Mouse (Mus musculus) hindbrain, embryonic 14.5 days (tissue): ENCODE results near the gene Rfx8. TPM values are rescaled to one million over a fixed set of nuclear protein-coding genes. Genes with fewer than 3 reads are reported as not detected.
A peak's percentile ranks its signal among the peaks of the same experiment; 100 is the strongest.

ENCODE experiments used
- ATAC-seq: fragments of 200-750 bp; cut with Nextera tagmentation; 2 replicates; pipeline ENCODE4 v1.8.0; 2017; ENCODE audit warnings: moderate number of reproducible peaks, mild to moderate bottlenecking, moderate TSS enrichment, moderate library complexity; ENCODE audit not compliant: low FRiP score
- DNase-seq: peaks from one replicate; pipeline ENCODE4 v3.0.0-alpha.2; 2015; ENCODE audit warnings: low spot score
- H3K27ac ChIP-seq: fragments of 300-500 bp; sonication (generic); 2 replicates; pipeline ENCODE4 v1.5.1; 2014; ENCODE audit warnings: mild to moderate bottlenecking, moderate library complexity
- H3K27me3 ChIP-seq: fragments of 300-500 bp; sonication (generic); 2 replicates; pipeline ENCODE4 v1.6.1; 2014; ENCODE audit warnings: mild to moderate bottlenecking, low read length, mixed read lengths; ENCODE audit not compliant: control insufficient read depth, insufficient read depth
- H3K36me3 ChIP-seq: fragments of 300-500 bp; sonication (generic); replicated peaks from 2 replicates; pipeline ENCODE4 v1.6.1; 2014; ENCODE audit not compliant: control insufficient read depth, insufficient read depth
- H3K4me1 ChIP-seq: fragments of 300-500 bp; sonication (generic); replicated peaks from 2 replicates; pipeline ENCODE4 v1.6.1; 2014; ENCODE audit warnings: antibody characterized with exemption, low read length, mixed read lengths; ENCODE audit not compliant: control insufficient read depth, insufficient read depth
- H3K4me2 ChIP-seq: fragments of 300-500 bp; sonication (generic); replicated peaks from 2 replicates; pipeline ENCODE4 v1.6.1; 2014; ENCODE audit warnings: mild to moderate bottlenecking, moderate library complexity
- H3K4me3 ChIP-seq: fragments of 300-500 bp; sonication (generic); replicated peaks from 2 replicates; pipeline ENCODE4 v1.5.1; 2014; ENCODE audit warnings: mild to moderate bottlenecking, low read length
- H3K9ac ChIP-seq: fragments of 300-500 bp; sonication (generic); 2 replicates; pipeline ENCODE4 v1.6.1; 2014
- H3K9me3 ChIP-seq: fragments of 300-500 bp; sonication (generic); 2 replicates; pipeline ENCODE4 v1.6.1; 2016; ENCODE audit warnings: low read length; ENCODE audit not compliant: control insufficient read depth
- WGBS: fragments of 180-500 bp; shearing (Covaris S2); extraction: QIAGEN DNeasy Blood & Tissue Kit; methylation state at CpG from one replicate; pipeline ENCODE4 v1.1.7; 2014; 5-methylcytosine and 5-hydroxymethylcytosine counted together
- polyA plus RNA-seq: library from polyadenylated mRNA; unstranded; fragments of >200 nt; fragmentation: Nextera tagmentation; extraction: Ambion mirVana; gene quantifications from 2 replicates; pipeline ENCODE4 v1.2.1, GENCODE M21; 2014

Gene Rfx8
- polyA plus RNA-seq, 1 experiment from 2014 or later, result 0.40 TPM

GRCm38 (mm10) chr1:39758244-39758643 lies 37.4 kb upstream of the Rfx8 start:
- WGBS, result 76% methylated on average over 9 of the region's 9 CpGs
- Histone ChIP-seq H3K27me3 (no peaks in the 10 kb centered on the region), H3K9ac (no peak overlapping the region), H3K4me3 (no peak overlapping the region), H3K27ac (no peak overlapping the region), H3K4me2 (no peak overlapping the region), H3K36me3 (no peaks in the 10 kb centered on the region), H3K9me3 (no peaks in the 10 kb centered on the region), H3K4me1 (peaks cover 12% of the 10 kb centered on the region; the same call in 1 of the 2 replicates)
- no peak for ATAC-seq
- no peak for DNase-seq

DNA sequence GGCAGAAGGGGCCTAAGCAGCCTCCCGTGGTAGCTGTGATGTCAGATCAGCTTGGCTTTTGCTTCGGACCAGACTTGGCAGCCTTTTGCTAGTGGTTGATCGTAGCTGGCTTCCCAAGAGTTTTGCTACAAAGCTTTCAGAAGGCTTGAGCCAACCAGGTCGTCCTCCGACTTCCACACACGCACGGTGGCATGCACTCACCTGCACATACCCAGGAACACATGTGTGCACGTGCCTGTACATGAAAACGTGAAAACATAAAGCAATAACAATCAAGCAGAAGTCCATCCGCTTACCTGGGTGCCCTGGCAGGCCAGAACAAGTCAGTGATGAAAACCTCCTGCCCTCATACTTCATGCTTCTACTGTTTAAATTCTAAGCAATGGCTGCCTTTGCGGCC lies 36.2 kb upstream of the Rfx8 start:
- Histone ChIP-seq H3K4me2 (no peak overlapping the region), H3K4me3 (no peak overlapping the region), H3K27me3 (no peaks in the 10 kb centered on the region), H3K9me3 (no peaks in the 10 kb centered on the region), H3K36me3 (no peaks in the 10 kb centered on the region), H3K27ac (no peak overlapping the region), H3K4me1 (peaks cover 7% of the 10 kb centered on the region; the same call in 1 of the 2 replicates), H3K9ac (no peak overlapping the region)
- ATAC-seq, result no peak
- 86% methylated on average over 11 of the region's 11 CpGs for WGBS
- DNase-seq, result no peak

GRCm38 (mm10) chr1:39754224-39754957 lies 33.6 kb upstream of the Rfx8 start:
- no peak overlapping the region for H3K27ac ChIP-seq
- H3K4me2 ChIP-seq, result no peak overlapping the region
- H3K9me3 ChIP-seq, result no peaks in the 10 kb centered on the region
- H3K27me3 ChIP-seq, result no peaks in the 10 kb centered on the region
- no peak for ATAC-seq
- no peak overlapping the region for H3K9ac ChIP-seq
- H3K4me1 ChIP-seq, result 0 out of 2 replicates have a peak, but pooled peaks cover under 1% of the 10 kb centered on the region
- DNase-seq, result no peak
- WGBS, result 82% methylated on average over 13 of the region's 13 CpGs
- H3K36me3 ChIP-seq, result no peaks in the 10 kb centered on the region
- H3K4me3 ChIP-seq, result no peak overlapping the region

GRCm38 (mm10) chr1:39751537-39751936 lies 30.7 kb upstream of the Rfx8 start:
- Histone ChIP-seq H3K27ac (no peak overlapping the region), H3K9ac (no peak overlapping the region), H3K27me3 (no peaks in the 10 kb centered on the region), H3K4me3 (no peak overlapping the region), H3K4me2 (no peak overlapping the region), H3K4me1 (peaks cover 7% of the 10 kb centered on the region; the same call in 1 of the 2 replicates), H3K36me3 (no peaks in the 10 kb centered on the region), H3K9me3 (no peaks in the 10 kb centered on the region)
- DNase-seq (no peak), ATAC-seq (no peak)
- WGBS, result 90% methylated on average over 6 of the region's 6 CpGs

- Histone ChIP-seq H3K9ac (no peak overlapping the region), H3K4me1 (peaks cover 7% of the 10 kb centered on the region; the same call in 1 of the 2 replicates), H3K36me3 (no peaks in the 10 kb centered on the region), H3K9me3 (no peaks in the 10 kb centered on the region), H3K27ac (no peak overlapping the region), H3K27me3 (no peaks in the 10 kb centered on the region), H3K4me2 (no peak overlapping the region), H3K4me3 (no peak overlapping the region)
- ATAC-seq, result 0 out of 2 replicates have a peak, but pooled peaks have one; percentile 59
- WGBS, result 17% methylated on average over 3 of the region's 3 CpGs
- no peak for DNase-seq
Observed at GRCm38 (mm10) chr1:39749664-39750063, 28.9 kb upstream of the Rfx8 start.

DNA sequence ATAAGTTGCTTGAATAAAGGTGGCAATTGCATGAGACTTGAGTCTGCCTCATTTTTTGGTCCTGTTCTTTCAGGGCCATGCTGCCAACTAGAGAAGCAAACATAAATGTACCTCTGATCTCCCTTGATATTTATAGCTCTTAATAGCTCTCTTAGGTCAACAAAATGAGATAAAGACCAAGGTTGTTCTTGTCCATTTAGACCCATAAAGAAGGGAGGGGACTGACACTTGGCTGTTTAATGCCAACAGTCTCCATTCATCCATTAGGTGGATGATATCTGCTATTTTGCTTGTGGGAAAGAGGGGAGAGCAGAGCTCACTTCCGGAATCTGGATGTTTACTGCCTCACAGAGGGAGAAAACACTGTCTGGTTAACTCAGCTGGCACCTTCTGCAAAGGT lies 28.4 kb upstream of the Rfx8 start:
- Histone ChIP-seq H3K9me3 (no peaks in the 10 kb centered on the region), H3K36me3 (no peaks in the 10 kb centered on the region), H3K27me3 (no peaks in the 10 kb centered on the region), H3K27ac (no peak overlapping the region), H3K9ac (no peak overlapping the region), H3K4me1 (peaks cover 7% of the 10 kb centered on the region; the same call in 1 of the 2 replicates), H3K4me3 (no peak overlapping the region), H3K4me2 (no peak overlapping the region)
- no peak for DNase-seq
- 72% methylated on average over 1 of the region's 1 CpGs for WGBS
- no peak for ATAC-seq

GRCm38 (mm10) chr1:39748666-39749065 lies 27.9 kb upstream of the Rfx8 start:
- Histone ChIP-seq H3K9me3 (no peaks in the 10 kb centered on the region), H3K9ac (no peak overlapping the region), H3K27ac (no peak overlapping the region), H3K4me2 (no peak overlapping the region), H3K27me3 (no peaks in the 10 kb centered on the region), H3K36me3 (no peaks in the 10 kb centered on the region), H3K4me3 (no peak overlapping the region), H3K4me1 (peaks cover 7% of the 10 kb centered on the region; the same call in 1 of the 2 replicates)
- no peak for DNase-seq
- WGBS, result 76% methylated on average over 6 of the region's 6 CpGs
- no peak for ATAC-seq

DNA sequence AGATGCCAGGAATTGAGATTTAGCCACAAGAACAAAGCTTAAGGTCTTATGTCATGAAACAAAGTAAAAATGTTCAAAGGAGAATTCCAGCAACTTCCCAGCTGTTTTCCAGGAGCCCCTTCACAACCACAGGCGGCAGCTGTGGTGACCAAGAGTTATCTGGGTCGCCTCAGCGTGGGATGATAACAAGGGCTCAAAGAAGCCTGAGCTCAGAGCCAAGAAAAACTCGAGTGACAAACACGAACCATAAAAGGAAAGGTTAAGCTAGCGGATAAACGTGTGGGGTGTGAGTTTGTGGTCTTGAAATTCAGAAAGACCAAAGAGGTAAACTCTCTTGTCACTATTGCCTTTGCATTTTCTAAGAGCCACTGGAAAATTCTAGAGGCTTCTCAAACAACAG lies 25.7 kb upstream of the Rfx8 start:
- 42% methylated on average over 7 of the region's 7 CpGs for WGBS
- Histone ChIP-seq H3K36me3 (no peaks in the 10 kb centered on the region), H3K9me3 (no peaks in the 10 kb centered on the region), H3K27me3 (no peaks in the 10 kb centered on the region), H3K27ac (no peak overlapping the region), H3K4me3 (no peak overlapping the region), H3K4me1 (peaks cover 7% of the 10 kb centered on the region; the same call in 1 of the 2 replicates), H3K9ac (no peak overlapping the region), H3K4me2 (no peak overlapping the region)
- DNase-seq (no peak), ATAC-seq (no peak)

- WGBS, result 29% methylated on average over 7 of the region's 7 CpGs
- Histone ChIP-seq H3K4me1 (peaks cover 12% of the 10 kb centered on the region), H3K36me3 (no peaks in the 10 kb centered on the region), H3K9ac (0 out of 2 replicates have a peak overlapping the region, but pooled peaks have one; percentile 28), H3K4me3 (no peak overlapping the region), H3K9me3 (no peaks in the 10 kb centered on the region), H3K27me3 (no peaks in the 10 kb centered on the region), H3K4me2 (no peak overlapping the region), H3K27ac (no peak overlapping the region)
- ATAC-seq, result peak; percentile 59; the same call in 1 of the 2 replicates
- DNase-seq, result no peak
Observed at GRCm38 (mm10) chr1:39740948-39741347, 20.2 kb upstream of the Rfx8 start.
